Mouse (Mus musculus): ENCODE results near the gene Mapt. TPM values are rescaled to one million over a fixed set of nuclear protein-coding genes. Genes with fewer than 3 reads are reported as not detected.

Mapt gene
- polyA plus RNA-seq, 1 experiment from 2014 or later = 10.5 TPM

- H3K9me3 ChIP-seq (replicated peaks) = no peaks in the 10 kb centered on the region
- H3K27ac ChIP-seq (replicated peaks) = no peak overlapping the region
- no peaks in the 10 kb centered on the region for H3K36me3 ChIP-seq
- 0 out of 2 replicates have a peak overlapping the region, but pooled peaks have one; percentile 10 for H3K4me3 ChIP-seq (replicated peaks)
- ATAC-seq (ENCODE audit: insufficient number of reproducible peaks, low FRiP score, low TSS enrichment, low read depth) = no peak
- WGBS = 3% methylated on average over 20 of the region's 20 CpGs
- peaks cover 4% of the 10 kb centered on the region for H3K4me1 ChIP-seq
- H3K9ac ChIP-seq = no peak overlapping the region
- H3K27me3 ChIP-seq = no peaks in the 10 kb centered on the region
- peak overlapping the region; percentile 34 for H3K4me2 ChIP-seq (replicated peaks)
These were observed 47.0 kb downstream of the Mapt start for GRCm38 (mm10) chr11:104278222-104278621.

GRCm38 (mm10) chr11:104279049-104279448 is 47.9 kb downstream of the Mapt start:
- no peak overlapping the region for H3K4me3 ChIP-seq (replicated peaks)
- H3K27me3 ChIP-seq = no peaks in the 10 kb centered on the region
- no peaks in the 10 kb centered on the region for H3K9me3 ChIP-seq (replicated peaks)
- H3K4me1 ChIP-seq = peaks cover 4% of the 10 kb centered on the region
- H3K4me2 ChIP-seq (replicated peaks) = no peak overlapping the region
- ATAC-seq (ENCODE audit: insufficient number of reproducible peaks, low FRiP score, low TSS enrichment, low read depth) = no peak
- H3K27ac ChIP-seq (replicated peaks) = no peak overlapping the region
- no peaks in the 10 kb centered on the region for H3K36me3 ChIP-seq
- WGBS = 75% methylated on average over 4 of the region's 4 CpGs
- H3K9ac ChIP-seq = no peak overlapping the region

- WGBS = 58% methylated on average over 3 of the region's 3 CpGs
- Histone ChIP-seq H3K4me3 (replicated peaks) (no peak overlapping the region), H3K9ac (no peak overlapping the region), H3K27me3 (no peaks in the 10 kb centered on the region), H3K36me3 (no peaks in the 10 kb centered on the region), H3K4me1 (peaks cover 4% of the 10 kb centered on the region), H3K4me2 (replicated peaks) (no peak overlapping the region), H3K27ac (replicated peaks) (no peak overlapping the region), H3K9me3 (replicated peaks) (no peaks in the 10 kb centered on the region)
- ATAC-seq (ENCODE audit: insufficient number of reproducible peaks, low FRiP score, low TSS enrichment, low read depth) = no peak
These were observed 48.3 kb downstream of the Mapt start for GRCm38 (mm10) chr11:104279538-104279937.

GRCm38 (mm10) chr11:104281501-104281900 is 50.3 kb downstream of the Mapt start:
- peaks cover 4% of the 10 kb centered on the region for H3K4me1 ChIP-seq
- 72% methylated on average over 5 of the region's 5 CpGs for WGBS

GRCm38 (mm10) chr11:104287113-104287512 is 55.9 kb downstream of the Mapt start:
- Histone ChIP-seq H3K9ac (no peak overlapping the region), H3K4me3 (replicated peaks) (no peak overlapping the region), H3K4me1 (peaks cover 12% of the 10 kb centered on the region), H3K27me3 (no peaks in the 10 kb centered on the region), H3K9me3 (replicated peaks) (no peaks in the 10 kb centered on the region), H3K4me2 (replicated peaks) (no peak overlapping the region), H3K27ac (replicated peaks) (no peak overlapping the region), H3K36me3 (no peaks in the 10 kb centered on the region)
- no peak for ATAC-seq (ENCODE audit: insufficient number of reproducible peaks, low FRiP score, low TSS enrichment, low read depth)
- WGBS = 96% methylated on average over 18 of the region's 18 CpGs

More at GRCm38 (mm10) chr11:104281501-104281900, 50.3 kb downstream of the Mapt start:
- H3K27ac ChIP-seq (replicated peaks) = no peak overlapping the region
- no peak overlapping the region for H3K4me2 ChIP-seq (replicated peaks)
- H3K36me3 ChIP-seq = no peaks in the 10 kb centered on the region
- H3K9ac ChIP-seq = no peak overlapping the region
- no peaks in the 10 kb centered on the region for H3K9me3 ChIP-seq (replicated peaks)
- H3K4me3 ChIP-seq (replicated peaks) = no peak overlapping the region
- no peaks in the 10 kb centered on the region for H3K27me3 ChIP-seq
- ATAC-seq (ENCODE audit: insufficient number of reproducible peaks, low FRiP score, low TSS enrichment, low read depth) = no peak

GRCm38 (mm10) chr11:104288835-104289198 is 57.6 kb downstream of the Mapt start:
- Histone ChIP-seq H3K9me3 (replicated peaks) (no peaks in the 10 kb centered on the region), H3K9ac (no peak overlapping the region), H3K4me2 (replicated peaks) (no peak overlapping the region), H3K27ac (replicated peaks) (peak overlapping the region; percentile 80), H3K36me3 (no peaks in the 10 kb centered on the region), H3K27me3 (no peaks in the 10 kb centered on the region), H3K4me1 (peaks cover 12% of the 10 kb centered on the region), H3K4me3 (replicated peaks) (no peak overlapping the region)
- no peak for ATAC-seq (ENCODE audit: insufficient number of reproducible peaks, low FRiP score, low TSS enrichment, low read depth)
- 37% methylated on average over 6 of the region's 6 CpGs for WGBS

GRCm38 (mm10) chr11:104289199-104290031 is 58.2 kb downstream of the Mapt start:
- peak overlapping the region; percentile 80 for H3K27ac ChIP-seq (replicated peaks)
- peaks cover 12% of the 10 kb centered on the region for H3K4me1 ChIP-seq
- no peak overlapping the region for H3K9ac ChIP-seq
- no peaks in the 10 kb centered on the region for H3K27me3 ChIP-seq
- no peaks in the 10 kb centered on the region for H3K9me3 ChIP-seq (replicated peaks)
- H3K36me3 ChIP-seq = no peaks in the 10 kb centered on the region
- ATAC-seq (ENCODE audit: insufficient number of reproducible peaks, low FRiP score, low TSS enrichment, low read depth) = peak; percentile 63
- 8% methylated on average over 13 of the region's 13 CpGs for whole genome bisulfite sequencing
- H3K4me3 ChIP-seq (replicated peaks) = no peak overlapping the region
- 0 out of 2 replicates have a peak overlapping the region, but pooled peaks have one; percentile 12 for H3K4me2 ChIP-seq (replicated peaks)

GRCm38 (mm10) chr11:104292443-104293220 is 61.4 kb downstream of the Mapt start:
- Histone ChIP-seq H3K4me1 (peaks cover 16% of the 10 kb centered on the region), H3K27ac (replicated peaks) (no peak overlapping the region), H3K4me2 (replicated peaks) (no peak overlapping the region), H3K4me3 (replicated peaks) (no peak overlapping the region), H3K36me3 (no peaks in the 10 kb centered on the region), H3K27me3 (no peaks in the 10 kb centered on the region), H3K9ac (no peak overlapping the region), H3K9me3 (replicated peaks) (no peaks in the 10 kb centered on the region)
- 81% methylated on average over 7 of the region's 7 CpGs for WGBS
- ATAC-seq (ENCODE audit: insufficient number of reproducible peaks, low FRiP score, low TSS enrichment, low read depth) = no peak

GRCm38 (mm10) chr11:104293241-104293640 is 62.1 kb downstream of the Mapt start:
- H3K4me3 ChIP-seq (replicated peaks) = no peak overlapping the region
- no peaks in the 10 kb centered on the region for H3K27me3 ChIP-seq
- no peak overlapping the region for H3K27ac ChIP-seq (replicated peaks)
- H3K9ac ChIP-seq = no peak overlapping the region
- H3K9me3 ChIP-seq (replicated peaks) = no peaks in the 10 kb centered on the region
- no peak overlapping the region for H3K4me2 ChIP-seq (replicated peaks)
- no peaks in the 10 kb centered on the region for H3K36me3 ChIP-seq
- no peak for ATAC-seq (ENCODE audit: insufficient number of reproducible peaks, low FRiP score, low TSS enrichment, low read depth)
- WGBS = 81% methylated on average over 9 of the region's 9 CpGs
- H3K4me1 ChIP-seq = peaks cover 16% of the 10 kb centered on the region

GRCm38 (mm10) chr11:104295145-104295544 is 64.0 kb downstream of the Mapt start:
- H3K4me2 ChIP-seq (replicated peaks) = no peak overlapping the region
- H3K36me3 ChIP-seq = no peaks in the 10 kb centered on the region
- peaks cover 10% of the 10 kb centered on the region; the same call in 1 of the 2 replicates for H3K4me1 ChIP-seq
- no peak for ATAC-seq (ENCODE audit: insufficient number of reproducible peaks, low FRiP score, low TSS enrichment, low read depth)
- H3K4me3 ChIP-seq (replicated peaks) = no peak overlapping the region
- H3K27ac ChIP-seq (replicated peaks) = no peak overlapping the region
- H3K9ac ChIP-seq = no peak overlapping the region
- no peaks in the 10 kb centered on the region for H3K27me3 ChIP-seq
- H3K9me3 ChIP-seq (replicated peaks) = no peaks in the 10 kb centered on the region
- WGBS = 63% methylated on average over 5 of the region's 5 CpGs

- no peaks in the 10 kb centered on the region for H3K9me3 ChIP-seq (replicated peaks)
- no peak overlapping the region for H3K4me3 ChIP-seq (replicated peaks)
- H3K4me1 ChIP-seq = peaks cover 10% of the 10 kb centered on the region; the same call in 1 of the 2 replicates
- H3K36me3 ChIP-seq = no peaks in the 10 kb centered on the region
- ATAC-seq (ENCODE audit: insufficient number of reproducible peaks, low FRiP score, low TSS enrichment, low read depth) = no peak
- H3K27me3 ChIP-seq = no peaks in the 10 kb centered on the region
- no peak overlapping the region for H3K9ac ChIP-seq
- 22% methylated on average over 6 of the region's 6 CpGs for WGBS
- no peak overlapping the region for H3K4me2 ChIP-seq (replicated peaks)
- no peak overlapping the region for H3K27ac ChIP-seq (replicated peaks)
These were observed 64.5 kb downstream of the Mapt start for GRCm38 (mm10) chr11:104295656-104296055.
